Mouse (Mus musculus) kidney, adult 2 months (tissue): ENCODE results near the gene Cpm.

Experiments
- CTCF ChIP-seq: fragments of 200-500 bp; conservative IDR thresholded peaks from 2 replicates; pipeline ENCODE4 v1.5.1; 2011; ENCODE audit warnings: low read depth, mild to moderate bottlenecking, control low read depth, low read length, moderate library complexity, mixed read lengths; ENCODE audit not compliant: insufficient read depth, insufficient read length
- POLR2A ChIP-seq: fragments of 200-500 bp; IDR thresholded peaks from one replicate; pipeline ENCODE4 v1.6.1; 2011; ENCODE audit warnings: low read depth, low read length, control low read depth

DNA sequence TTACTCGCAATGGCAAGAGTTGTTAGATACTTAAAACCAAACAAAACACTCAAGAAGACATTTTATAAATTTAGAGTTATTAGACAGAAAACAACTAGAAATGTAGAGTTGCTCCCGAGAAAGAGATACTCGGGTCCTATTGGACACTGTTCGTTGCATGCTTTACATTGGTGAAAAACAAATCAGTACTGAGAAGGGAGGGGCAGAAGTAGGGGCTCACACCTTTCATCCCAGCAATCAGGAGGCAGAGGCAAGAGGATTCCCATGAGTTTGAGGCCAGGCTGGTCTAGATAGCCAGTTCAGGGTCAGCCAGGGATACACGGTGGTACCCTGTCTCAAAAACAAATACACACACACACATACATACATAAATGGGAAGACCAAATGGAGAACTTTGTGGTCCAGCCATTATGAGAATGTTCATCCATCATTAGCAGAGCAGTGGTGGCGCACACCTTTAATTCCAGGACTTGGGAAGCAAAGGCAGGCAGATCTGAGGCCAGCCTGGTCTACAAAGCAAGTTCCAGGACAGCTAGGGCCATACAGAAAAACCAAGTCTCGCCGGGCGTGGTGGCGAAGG is 62.2 kb downstream of the Cpm start:
- no peak for TF ChIP-seq CTCF
- no peak for TF ChIP-seq POLR2A
